Mouse (Mus musculus) liver, adult 2 months (tissue): ENCODE measurements around the gene Rrm1. TPM values are rescaled to one million over a fixed set of nuclear protein-coding genes. Genes with fewer than 3 reads are reported as not detected.

ENCODE experiments used
- DNase-seq: peaks from one replicate; pipeline ENCODE4 v3.0.0-alpha.2; 2011; ENCODE audit warnings: low read depth, low spot score; ENCODE audit errors: extremely low read depth
- H3K27ac ChIP-seq: fragments of 200-500 bp; replicated peaks from 2 replicates; pipeline ENCODE4 v1.5.1; 2012; ENCODE audit warnings: low read depth, mild to moderate bottlenecking, control low read depth, inconsistent platforms, low read length; ENCODE audit not compliant: insufficient read depth
- H3K27me3 ChIP-seq: fragments of 200-500 bp; 2 replicates; pipeline ENCODE4 v1.6.1; 2012; ENCODE audit warnings: mild to moderate bottlenecking, moderate library complexity, low read length, inconsistent platforms; ENCODE audit not compliant: control insufficient read depth, insufficient read depth
- H3K36me3 ChIP-seq: fragments of 200-500 bp; 2 replicates; pipeline ENCODE4 v1.6.1; 2012; ENCODE audit warnings: low read length, inconsistent platforms; ENCODE audit not compliant: control insufficient read depth, insufficient read depth
- H3K4me1 ChIP-seq: fragments of 200-500 bp; 2 replicates; pipeline ENCODE4 v1.6.1; 2011; ENCODE audit warnings: low read length; ENCODE audit not compliant: control insufficient read depth, insufficient read depth
- H3K4me3 ChIP-seq: fragments of 200-500 bp; 2 replicates; pipeline ENCODE4 v1.5.1; 2011; ENCODE audit warnings: low read depth, mild to moderate bottlenecking, control low read depth, low read length, moderate library complexity; ENCODE audit not compliant: insufficient read depth
- H3K79me2 ChIP-seq: fragments of 200-500 bp; 2 replicates; pipeline ENCODE4 v1.6.1; 2012; ENCODE audit warnings: inconsistent platforms, mild to moderate bottlenecking, low read length, moderate library complexity; ENCODE audit not compliant: control insufficient read depth, insufficient read depth
- H3K9ac ChIP-seq: fragments of 200-500 bp; 2 replicates; pipeline ENCODE4 v1.6.1; 2012; ENCODE audit warnings: low read depth, mild to moderate bottlenecking, control low read depth, inconsistent platforms, low read length
- CTCF ChIP-seq: fragments of 200-500 bp; IDR thresholded peaks from 2 replicates; pipeline ENCODE4 v1.5.1; 2011; ENCODE audit warnings: low read depth, low read length, control low read depth
- POLR2A ChIP-seq: fragments of 200-500 bp; IDR thresholded peaks from 2 replicates; pipeline ENCODE4 v1.6.1; 2011; ENCODE audit warnings: low read length, control low read depth; ENCODE audit not compliant: insufficient read depth; ENCODE audit errors: extremely low read depth
- WGBS: fragments of 180-500 bp; shearing (Covaris S2); methylation state at CpG from one replicate; pipeline ENCODE4 v1.1.7; 2018; 5-methylcytosine and 5-hydroxymethylcytosine counted together
- polyA plus RNA-seq: library from polyadenylated mRNA; depleted of rRNA; stranded (reverse); fragments of >200 nt; gene quantifications from 2 replicates; pipeline ENCODE4 v1.2.3, GENCODE M21; 2012; rRNA removed
- total RNA-seq: library from RNA; depleted of rRNA; stranded (reverse); fragments of >200 nt; gene quantifications from 2 replicates; pipeline ENCODE4 v1.2.3, GENCODE M21; 2014; rRNA removed

Gene Rrm1
- total and polyA plus RNA-seq, 2 experiments: 2.3 to 7.9 TPM

DNA sequence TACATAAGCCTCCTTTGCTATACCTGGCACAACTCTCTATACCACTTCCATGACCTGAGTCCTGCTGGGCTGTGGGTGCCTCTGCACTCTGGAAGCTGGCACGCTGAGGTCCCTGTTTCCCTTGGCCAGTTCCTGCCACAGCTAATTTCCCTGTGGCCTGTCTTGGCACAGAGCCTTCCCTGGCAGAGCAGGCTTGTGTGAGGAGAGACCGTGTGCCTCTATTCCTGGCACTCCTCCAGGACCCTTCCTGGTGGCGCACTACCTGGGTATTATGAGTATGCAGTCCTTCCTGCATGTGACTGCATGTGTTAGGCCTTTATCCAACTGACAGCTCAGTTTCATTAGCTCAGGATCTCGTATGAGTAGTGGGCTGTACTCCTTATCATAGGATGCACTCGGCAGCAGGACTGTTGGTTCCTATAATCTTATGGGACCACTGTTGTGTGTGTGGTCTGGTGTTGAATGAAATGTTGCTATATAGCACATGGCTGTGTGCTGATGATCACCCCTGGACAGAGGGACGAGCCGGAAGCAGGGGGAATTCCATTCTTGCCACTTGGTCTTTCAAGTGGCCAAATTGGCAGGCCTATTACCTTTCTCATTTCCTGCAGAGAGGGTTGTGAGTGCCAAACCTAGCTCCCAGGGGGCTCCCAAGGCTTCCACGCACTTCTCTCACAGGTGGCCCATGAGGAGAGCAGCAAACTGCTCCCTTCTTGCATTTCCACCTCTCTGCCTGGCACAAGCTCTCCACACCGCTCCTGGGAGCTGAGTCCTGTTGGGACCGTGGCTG is 75.0 kb downstream of the Rrm1 start:
- DNase-seq: peak; percentile 16
- Histone ChIP-seq H3K27me3 (no peaks in the 10 kb centered on the region), H3K4me3 (no peak overlapping the region), H3K36me3 (no peaks in the 10 kb centered on the region), H3K79me2 (no peaks in the 10 kb centered on the region), H3K27ac (no peak overlapping the region), H3K4me1 (0 out of 2 replicates have a peak, but pooled peaks cover 1% of the 10 kb centered on the region), H3K9ac (no peak overlapping the region)
- 46% methylated on average over 10 of the region's 10 CpGs for WGBS
- TF ChIP-seq POLR2A (no peak), CTCF (no peak)

GRCm38 (mm10) chr7:102517051-102517335 is 75.5 kb downstream of the Rrm1 start:
- Histone ChIP-seq H3K36me3 (no peaks in the 10 kb centered on the region), H3K79me2 (no peaks in the 10 kb centered on the region), H3K4me1 (0 out of 2 replicates have a peak, but pooled peaks cover 1% of the 10 kb centered on the region), H3K27ac (no peak overlapping the region), H3K9ac (no peak overlapping the region), H3K4me3 (no peak overlapping the region), H3K27me3 (no peaks in the 10 kb centered on the region)
- TF ChIP-seq POLR2A: no peak
- no peak for TF ChIP-seq CTCF
- WGBS: 42% methylated on average over 2 of the region's 2 CpGs
- DNase-seq: peak; percentile 48

Other genes starting within 250 kb of the Rrm1 start
- 14.0 and 16.1 TPM in 2 replicates for gene Nup98, start 231.5 kb upstream of the Rrm1 start, total RNA-seq
- 5.2 and 6.7 TPM in 2 replicates for gene Nup98, start 231.5 kb upstream of the Rrm1 start, polyA plus RNA-seq
- gene Pgap2, start 231.5 kb upstream of the Rrm1 start, total RNA-seq: 27.8 and 29.4 TPM in 2 replicates
- gene Pgap2, start 231.5 kb upstream of the Rrm1 start, polyA plus RNA-seq: 77.9 and 89.6 TPM in 2 replicates
- 3.9 and 6.6 TPM in 2 replicates for gene Rhog, start 185.6 kb upstream of the Rrm1 start, total RNA-seq
- gene Rhog, start 185.6 kb upstream of the Rrm1 start, polyA plus RNA-seq: 22.4 and 26.3 TPM in 2 replicates
- 15.7 and 21.6 TPM in 2 replicates for gene Stim1, start 173.9 kb upstream of the Rrm1 start, total RNA-seq
- gene Stim1, start 173.9 kb upstream of the Rrm1 start, polyA plus RNA-seq: 25.4 and 28.0 TPM in 2 replicates
- not detected in 2 replicates for gene Olfr543, start 40.0 kb downstream of the Rrm1 start, total RNA-seq
- not detected in 2 replicates for gene Olfr543, start 40.0 kb downstream of the Rrm1 start, polyA plus RNA-seq
- gene Olfr544, start 46.6 kb downstream of the Rrm1 start, total RNA-seq: not detected in 2 replicates
- gene Olfr544, start 46.6 kb downstream of the Rrm1 start, polyA plus RNA-seq: not detected in 2 replicates
- not detected in 2 replicates for gene Olfr545, start 57.9 kb downstream of the Rrm1 start, total RNA-seq
- gene Olfr545, start 57.9 kb downstream of the Rrm1 start, polyA plus RNA-seq: not detected in 2 replicates
- gene Olfr547, start 93.1 kb downstream of the Rrm1 start, total RNA-seq: not detected in 2 replicates
- gene Olfr547, start 93.1 kb downstream of the Rrm1 start, polyA plus RNA-seq: not detected in 2 replicates
- not detected in 2 replicates for gene Olfr548-ps1, start 99.2 kb downstream of the Rrm1 start, total RNA-seq
- gene Olfr548-ps1, start 99.2 kb downstream of the Rrm1 start, polyA plus RNA-seq: not detected in 2 replicates
- not detected in 2 replicates for gene Olfr549, start 108.2 kb downstream of the Rrm1 start, total RNA-seq
- gene Olfr549, start 108.2 kb downstream of the Rrm1 start, polyA plus RNA-seq: not detected in 2 replicates
- 8.3 and 10.1 TPM in 2 replicates for gene Trim21, start 123.8 kb downstream of the Rrm1 start, total RNA-seq
- gene Trim21, start 123.8 kb downstream of the Rrm1 start, polyA plus RNA-seq: 3.0 and 3.6 TPM in 2 replicates
- gene Olfr550, start 129.7 kb downstream of the Rrm1 start, total RNA-seq: not detected in 2 replicates
- not detected in 2 replicates for gene Olfr550, start 129.7 kb downstream of the Rrm1 start, polyA plus RNA-seq
- not detected in 2 replicates for gene Olfr551, start 150.2 kb downstream of the Rrm1 start, total RNA-seq
- not detected in 2 replicates for gene Olfr551, start 150.2 kb downstream of the Rrm1 start, polyA plus RNA-seq
- not detected in 2 replicates for gene Olfr552, start 156.1 kb downstream of the Rrm1 start, total RNA-seq
- not detected in 2 replicates for gene Olfr552, start 156.1 kb downstream of the Rrm1 start, polyA plus RNA-seq
- not detected in 2 replicates for gene Olfr553, start 176.5 kb downstream of the Rrm1 start, total RNA-seq
- gene Olfr553, start 176.5 kb downstream of the Rrm1 start, polyA plus RNA-seq: not detected in 2 replicates
- gene Olfr554, start 196.7 kb downstream of the Rrm1 start, total RNA-seq: not detected in 2 replicates
- gene Olfr554, start 196.7 kb downstream of the Rrm1 start, polyA plus RNA-seq: not detected in 2 replicates
- gene Olfr555, start 217.1 kb downstream of the Rrm1 start, total RNA-seq: not detected in 2 replicates
- gene Olfr555, start 217.1 kb downstream of the Rrm1 start, polyA plus RNA-seq: not detected in 2 replicates
- gene Olfr556, start 223.2 kb downstream of the Rrm1 start, total RNA-seq: not detected in 2 replicates
- not detected in 2 replicates for gene Olfr556, start 223.2 kb downstream of the Rrm1 start, polyA plus RNA-seq
- 2.3 and 3.0 TPM in 2 replicates for gene Trim68, start 245.6 kb downstream of the Rrm1 start, total RNA-seq
- 2.7 and 4.7 TPM in 2 replicates for gene Trim68, start 245.6 kb downstream of the Rrm1 start, polyA plus RNA-seq